In the genomic region with DNA sequence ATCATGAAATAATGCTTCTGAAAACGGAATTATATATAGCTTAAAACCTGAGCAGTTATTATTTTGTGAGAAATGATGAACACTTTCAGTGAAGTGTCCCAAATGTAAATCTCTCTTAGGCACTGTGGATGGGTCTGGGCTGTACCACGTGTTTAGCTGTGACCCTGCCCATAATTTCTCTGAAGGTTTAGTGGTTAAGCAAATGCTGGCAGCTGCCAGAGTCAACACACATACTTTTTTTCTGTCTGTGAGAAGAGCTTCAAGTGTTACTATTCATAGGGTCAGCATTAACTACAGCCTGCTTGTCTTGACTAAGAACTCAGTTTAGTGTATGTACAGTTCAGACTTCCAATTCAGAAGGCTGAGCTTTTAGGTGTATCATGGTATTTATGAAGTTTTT, we compare ENCODE assay signal across 27 mouse cellular contexts.
DNase-seq lines count a peak whose midpoint lies in the region; ATAC-seq and TF ChIP-seq lines count a peak whose summit lies in the region.
"Had no signal": no experiment of that assay in that cellular context is flagged by ENCODE, and none has a peak within 500 bp of the region (broad histone marks: within the 10 kb centered on the region; RNA-seq: fewer than 3 reads in every experiment).

No protein-coding gene starts in this region.

- H3K4me2 ChIP-seq in heart, embryonic 15.5 days = no peak overlapping the region
- no peak overlapping the region for H3K4me2 ChIP-seq in lung, embryonic 14.5 days
- no peak overlapping the region for H3K4me2 ChIP-seq in lung, postnatal 0 days (replicated peaks; ENCODE audit: low read depth, low read length)
- H3K4me2 ChIP-seq: embryonic facial prominence, embryonic 12.5 days; forebrain, embryonic 12.5 days; forebrain, embryonic 15.5 days; heart, embryonic 13.5 days; hindbrain, embryonic 13.5 days; intestine, embryonic 15.5 days had no signal

- 52% methylated on average over 2 of the region's 2 CpGs for WGBS in heart, embryonic 10.5 days
- 45% methylated on average over 2 of the region's 2 CpGs for whole genome bisulfite sequencing in heart, embryonic 15.5 days
- WGBS in lung, embryonic 14.5 days = 33% methylated on average over 2 of the region's 2 CpGs
- 21% methylated on average over 2 of the region's 2 CpGs for WGBS in lung, postnatal 0 days

- TF ChIP-seq EP300 in lung, postnatal 0 days (IDR thresholded peaks at IDR 0.05) = no peak

- H3K4me1 ChIP-seq in heart, embryonic 10.5 days = no peaks in the 10 kb centered on the region
- H3K4me1 ChIP-seq in heart, embryonic 15.5 days (replicated peaks) = no peaks in the 10 kb centered on the region; the same call in 1 of the 2 replicates
- no peaks in the 10 kb centered on the region for H3K4me1 ChIP-seq in lung, embryonic 14.5 days (ENCODE audit: insufficient read depth)
- no peaks in the 10 kb centered on the region for H3K4me1 ChIP-seq in lung, postnatal 0 days (ENCODE audit: insufficient read depth, low read depth, low read length)
- H3K4me1 ChIP-seq: embryonic facial prominence, embryonic 12.5 days; forebrain, embryonic 12.5 days; forebrain, embryonic 15.5 days; hindbrain, embryonic 10.5 days; hindbrain, embryonic 13.5 days; intestine, embryonic 15.5 days had no signal

- no peaks in the 10 kb centered on the region for H3K36me3 ChIP-seq in heart, embryonic 10.5 days
- no peaks in the 10 kb centered on the region for H3K36me3 ChIP-seq in heart, embryonic 15.5 days
- no peaks in the 10 kb centered on the region for H3K36me3 ChIP-seq in lung, embryonic 14.5 days (ENCODE audit: insufficient read depth)
- H3K36me3 ChIP-seq in lung, postnatal 0 days (ENCODE audit: insufficient read depth, low read length) = no peaks in the 10 kb centered on the region
- H3K36me3 ChIP-seq: embryonic facial prominence, embryonic 12.5 days; forebrain, embryonic 12.5 days; forebrain, embryonic 15.5 days; G1E; heart, embryonic 13.5 days; hindbrain, embryonic 10.5 days; hindbrain, embryonic 13.5 days; intestine, embryonic 15.5 days had no signal

- no peak overlapping the region for H3K4me3 ChIP-seq in heart, embryonic 10.5 days
- no peak overlapping the region for H3K4me3 ChIP-seq in heart, embryonic 15.5 days
- H3K4me3 ChIP-seq in lung, embryonic 14.5 days (ENCODE audit: low read depth, low read length) = no peak overlapping the region
- no peak overlapping the region for H3K4me3 ChIP-seq in lung, postnatal 0 days (ENCODE audit: low read depth, low read length)
- H3K4me3 ChIP-seq: embryonic facial prominence, embryonic 12.5 days; erythroblast, embryonic 14.5 days; forebrain, embryonic 12.5 days; forebrain, embryonic 15.5 days; heart, embryonic 13.5 days; hindbrain, embryonic 10.5 days; hindbrain, embryonic 13.5 days; intestine, embryonic 15.5 days had no signal

- no peak for TF ChIP-seq CTCF in lung, embryonic 14.5 days (IDR thresholded peaks at IDR 0.05; ENCODE audit: low read depth)
- no peak for TF ChIP-seq CTCF in lung, postnatal 0 days (IDR thresholded peaks at IDR 0.05)

- H3K27me3 ChIP-seq in heart, embryonic 10.5 days (ENCODE audit: insufficient read depth, poor library complexity, severe bottlenecking) = no peaks in the 10 kb centered on the region
- no peaks in the 10 kb centered on the region for H3K27me3 ChIP-seq in heart, embryonic 15.5 days
- H3K27me3 ChIP-seq in lung, embryonic 14.5 days (ENCODE audit: insufficient read depth, low read length) = no peaks in the 10 kb centered on the region
- no peaks in the 10 kb centered on the region for H3K27me3 ChIP-seq in lung, postnatal 0 days (replicated peaks; ENCODE audit: insufficient read depth, low read length)
- H3K27me3 ChIP-seq: CH12.LX; embryonic facial prominence, embryonic 12.5 days; forebrain, embryonic 12.5 days; forebrain, embryonic 15.5 days; heart, embryonic 13.5 days; hindbrain, embryonic 13.5 days; intestine, embryonic 15.5 days had no signal

- no peak overlapping the region for H3K9ac ChIP-seq in heart, embryonic 15.5 days
- H3K9ac ChIP-seq in lung, embryonic 14.5 days = no peak overlapping the region
- no peak overlapping the region for H3K9ac ChIP-seq in lung, postnatal 0 days (replicated peaks; ENCODE audit: low read depth)
- H3K9ac ChIP-seq: embryonic facial prominence, embryonic 12.5 days; forebrain, embryonic 12.5 days; forebrain, embryonic 15.5 days; heart, embryonic 13.5 days; hindbrain, embryonic 13.5 days; intestine, embryonic 15.5 days had no signal

- no peaks in the 10 kb centered on the region for H3K9me3 ChIP-seq in heart, embryonic 10.5 days
- no peaks in the 10 kb centered on the region for H3K9me3 ChIP-seq in heart, embryonic 15.5 days (replicated peaks)
- no peaks in the 10 kb centered on the region for H3K9me3 ChIP-seq in lung, embryonic 14.5 days (ENCODE audit: low read depth, low read length)
- no peaks in the 10 kb centered on the region for H3K9me3 ChIP-seq in lung, postnatal 0 days (ENCODE audit: low read length)
- H3K9me3 ChIP-seq: embryonic facial prominence, embryonic 12.5 days; forebrain, embryonic 12.5 days; forebrain, embryonic 15.5 days; G1E; heart, embryonic 13.5 days; hindbrain, embryonic 10.5 days; hindbrain, embryonic 13.5 days; intestine, embryonic 15.5 days had no signal

- ATAC-seq in heart, embryonic 15.5 days (replicated peaks; ENCODE audit: insufficient number of reproducible peaks, insufficient read depth, low FRiP score, low read depth) = peak; percentile 55; the same call in 1 of the 2 replicates
- ATAC-seq in lung, embryonic 14.5 days (ENCODE audit: insufficient read depth) = peak; percentile 91
- peak; percentile 30; the same call in 1 of the 2 replicates for ATAC-seq in lung, postnatal 0 days
- ATAC-seq: forebrain, embryonic 15.5 days; hindbrain, embryonic 16.5 days; intestine, embryonic 15.5 days; Patski had no signal

- DNase-seq in heart, embryonic 10.5 days (ENCODE audit: low spot score) = peak; percentile 73
- no peak for DNase-seq in heart, adult 18-20 months
- DNase-seq in heart, postnatal 10 days = no peak
- DNase-seq in lung, embryonic 14.5 days = peak; percentile 26
- DNase-seq in lung, postnatal 36 days = no peak
- peak; percentile 23 for DNase-seq in lung, postnatal 0 days (ENCODE audit: low spot score)
- DNase-seq in lung, postnatal 25 days (ENCODE audit: low spot score) = no peak
- DNase-seq: adrenal gland, postnatal 10 days; adrenal gland, postnatal 36 days; B cell, adult 2 months; cerebellum, adult 18-20 months; cerebellum, adult 9-10 months; gastrocnemius, postnatal 25 days; kidney, adult 11 months had no signal

- intact Hi-C loops in heart, postnatal 10 days (cut with DNase I) = no loop called here

- no peak overlapping the region for H3K27ac ChIP-seq in heart, embryonic 10.5 days
- H3K27ac ChIP-seq in heart, embryonic 15.5 days = no peak overlapping the region
- H3K27ac ChIP-seq in lung, embryonic 14.5 days (ENCODE audit: low read depth) = no peak overlapping the region
- H3K27ac ChIP-seq in lung, postnatal 0 days (ENCODE audit: low read length) = no peak overlapping the region
- H3K27ac ChIP-seq: embryonic facial prominence, embryonic 12.5 days; forebrain, embryonic 12.5 days; forebrain, embryonic 15.5 days; heart, embryonic 13.5 days; hindbrain, embryonic 10.5 days; hindbrain, embryonic 13.5 days; intestine, embryonic 15.5 days had no signal

Comparison
In these comparisons a context has a peak if more than half of its experiments do, and no peak if none do; other contexts are left out.
1. DNase-seq: peak in heart, embryonic 10.5 days (single experiment), lung, embryonic 14.5 days (single experiment) and lung, postnatal 0 days (single experiment); none in heart, adult 18-20 months (0 of 2), heart, postnatal 10 days (0 of 2), lung, postnatal 36 days (single experiment) and lung, postnatal 25 days (single experiment).
2. ATAC-seq: peak in every context shown above with its lines; median percentile 91 in lung, embryonic 14.5 days; 55 in heart, embryonic 15.5 days; 30 in lung, postnatal 0 days.